ENCODE assay signal across 11 mouse cellular contexts in genomic region chr6:136475171-136475860, GRCm38 (mm10). TPM values are rescaled to one million over a fixed set of nuclear protein-coding genes. Genes with fewer than 3 reads are reported as not detected.
DNase-seq lines count a peak whose midpoint lies in the region; TF ChIP-seq lines count a peak whose summit lies in the region.
"Had no signal": no experiment of that assay in that cellular context is flagged by ENCODE, and none has a peak within 500 bp of the region (broad histone marks: within the 10 kb centered on the region; RNA-seq: fewer than 3 reads in every experiment).

No protein-coding gene starts in this region.

- peaks cover 9% of the 10 kb centered on the region; the same call in 1 of the 2 replicates for H3K36me3 ChIP-seq in ES-E14 (ENCODE audit: control insufficient read depth, insufficient read depth, low read length, poor library complexity, severe bottlenecking)
- H3K36me3 ChIP-seq: hindbrain, embryonic 15.5 days; limb, embryonic 13.5 days had no signal

- H3K9me3 ChIP-seq in ES-E14 (ENCODE audit: control insufficient read depth, insufficient read depth, low read depth, low read length) = 0 out of 2 replicates have a peak, but pooled peaks cover 3% of the 10 kb centered on the region
- H3K9me3 ChIP-seq: hindbrain, embryonic 15.5 days; limb, embryonic 13.5 days had no signal

- DNase-seq in layer of hippocampus, adult 18-20 months (ENCODE audit: low spot score in 2 of 2) = peak; percentile 41 to 69
- no peak for DNase-seq in layer of hippocampus, adult 11-12 months (ENCODE audit: low spot score)
- no peak for DNase-seq in ES-E14 (ENCODE audit: low read depth, low spot score)
- peak; percentile 56 for DNase-seq in adipocyte (ENCODE audit: low spot score)
- peak; percentile 48 to 55 for DNase-seq in layer of hippocampus, postnatal 36 days
- no peak for DNase-seq in yolk sac, embryonic 10.5 days (ENCODE audit: low spot score)
- DNase-seq in heart, postnatal 4 days = no peak
- DNase-seq: cerebellum, adult 2 months had no signal

- H3K27ac ChIP-seq in ES-E14 (ENCODE audit: insufficient read depth, low read depth, low read length, poor library complexity, severe bottlenecking) = peak overlapping the region; percentile 49; the same call in 1 of the 2 replicates
- H3K27ac ChIP-seq: hindbrain, embryonic 15.5 days; limb, embryonic 13.5 days had no signal

- no peak overlapping the region for H3K4me3 ChIP-seq in ES-E14 (ENCODE audit: insufficient read depth in 1 of 2, low read depth in 1 of 2, low read length in 2 of 2, poor library complexity in 1 of 2, severe bottlenecking in 1 of 2)
- H3K4me3 ChIP-seq: hindbrain, embryonic 15.5 days; limb, embryonic 13.5 days had no signal

- H3K9ac ChIP-seq in ES-E14 (ENCODE audit: insufficient read depth, low read depth, low read length, poor library complexity, severe bottlenecking) = no peak overlapping the region
- H3K9ac ChIP-seq: hindbrain, embryonic 15.5 days; limb, embryonic 13.5 days had no signal

- in situ Hi-C loops in ES-E14 (cut with MboI; ENCODE audit: low sequenced_read_pairs in 2 of 2, unreplicated experiment in 2 of 2) = no loop called here

- H3K4me1 ChIP-seq in ES-E14 (ENCODE audit: control insufficient read depth in 2 of 2, insufficient read depth in 2 of 2, low read length in 2 of 2, poor library complexity in 1 of 2) = peaks cover 0 to 14% of the 10 kb centered on the region in 2 experiments; a peak in 2 of 4 replicates

TF ChIP-seq in ES-E14, 5 proteins besides CTCF, POLR2A, EP300 and RAD21:
- TF ChIP-seq HCFC1 (IDR thresholded peaks at IDR 0.05; ENCODE audit: borderline replicate concordance, insufficient read depth, low read length) (no peak), CHD2 (IDR thresholded peaks at IDR 0.05; ENCODE audit: low read depth, low read length) (no peak), MAFK (IDR thresholded peaks at IDR 0.05; ENCODE audit: insufficient read depth, low read depth, low read length) (no peak), ZC3H11A (IDR thresholded peaks at IDR 0.05; ENCODE audit: borderline replicate concordance, low read depth, low read length) (no peak), ZNF384 (IDR thresholded peaks at IDR 0.05; ENCODE audit: low read depth, low read length) (no peak)
TF ChIP-seq in ES-E14: peak in this region for 0.

RNA-seq across cellular contexts. Expression of gene Atf7ip, which starts 30.7 kb away (rescaled TPM):
- 100 to 1,000 TPM; 103 to 122 TPM for total RNA-seq in layer of hippocampus, adult 18-20 months (2021)
- 26.8 and 35.9 TPM in 2 replicates for total RNA-seq in ES-E14 (2012; rRNA removed)
- 100 to 1,000 TPM; 101 to 109 TPM for total RNA-seq in layer of hippocampus, postnatal 36 days (2021)
- total RNA-seq in heart, postnatal 4 days (2021) = 100 to 1,000 TPM; 107 to 108 TPM

RNA-seq across cellular contexts. Expression of gene E330021D16Rik, which starts 59.9 kb away (rescaled TPM):
- total RNA-seq in layer of hippocampus, adult 18-20 months (2021) = not detected
- total RNA-seq in ES-E14 (2012; rRNA removed) = 0.36 TPM in 1 of 2 replicates, not detected in the other
- not detected for total RNA-seq in layer of hippocampus, postnatal 36 days (2021)
- not detected for total RNA-seq in heart, postnatal 4 days (2021)
- total RNA-seq: monocyte, adult 5-6 weeks had no signal

Comparison
In these comparisons a context has a peak if more than half of its experiments do, and no peak if none do; other contexts are left out.
1. DNase-seq: peak in layer of hippocampus, adult 18-20 months (2 of 2), adipocyte (single experiment) and layer of hippocampus, postnatal 36 days (2 of 2); none in layer of hippocampus, adult 11-12 months (single experiment), ES-E14 (single experiment), yolk sac, embryonic 10.5 days (single experiment) and heart, postnatal 4 days (single experiment).